8 mouse cellular contexts compared by ENCODE assay signal in the genomic region with DNA sequence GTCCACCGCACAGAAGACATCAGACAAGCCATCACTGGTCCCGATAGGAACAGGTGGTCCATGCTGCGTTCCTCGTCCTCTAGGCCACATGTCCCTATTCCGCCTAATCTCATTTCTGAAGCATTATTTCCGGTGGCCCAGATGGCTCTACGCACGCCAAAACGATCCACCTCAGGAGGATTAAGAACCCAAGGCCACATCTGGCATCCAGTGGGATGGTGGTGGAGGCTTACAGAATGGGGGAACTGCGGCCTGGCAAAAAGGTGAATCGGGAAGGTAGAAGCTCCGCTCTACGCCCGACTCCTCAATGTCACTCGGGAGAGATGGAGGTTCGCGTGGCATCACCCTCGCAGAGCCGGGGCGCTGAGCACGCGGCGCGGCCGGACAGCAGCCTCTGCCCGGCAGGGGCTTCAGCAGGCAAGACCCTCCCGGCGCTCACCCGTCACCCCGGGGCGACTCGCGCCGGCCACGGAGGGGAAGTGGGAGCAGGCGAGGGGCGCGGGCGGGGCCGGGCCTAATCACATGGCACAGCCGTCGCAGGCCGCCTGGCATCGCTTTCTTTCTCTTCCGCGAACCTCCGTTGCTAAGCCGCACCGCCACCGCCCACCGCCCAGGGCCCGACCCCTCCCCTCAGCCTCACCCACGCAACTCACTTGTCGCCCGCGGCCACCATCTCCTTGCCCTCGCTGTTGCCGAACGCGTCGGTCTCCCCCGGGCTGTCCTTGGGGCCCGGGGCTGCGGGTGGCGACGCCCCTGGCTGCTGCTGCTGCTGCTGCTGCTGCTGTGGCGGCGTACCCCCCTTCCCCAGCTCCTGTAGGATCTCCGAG. TPM values are rescaled to one million over a fixed set of nuclear protein-coding genes. Genes with fewer than 3 reads are reported as not detected.
DNase-seq lines count a peak whose midpoint lies in the region; ATAC-seq and TF ChIP-seq lines count a peak whose summit lies in the region.

No protein-coding gene starts in this region.

- intact Hi-C loops in left cerebral cortex, adult 2 months (cut with DNase I) = loop anchor here (2.0 to 10.0 kb wide), 3 partner anchors 49 to 613 kb away; partner anchors contain the start of gene Hibch

- no peaks in the 10 kb centered on the region for H3K9me3 ChIP-seq in hindbrain, embryonic 16.5 days (ENCODE audit: control insufficient read depth, low read length)

- peak; percentile 84 for DNase-seq in T-cell, adult 2 months (ENCODE audit: low spot score)
- peak; percentile 79 to 80 for DNase-seq in cerebellum, postnatal 25 days
- DNase-seq in frontal cortex, postnatal 36 days (ENCODE audit: low spot score in 2 of 2) = peak; percentile 56 to 58
- DNase-seq in left cerebral cortex, adult 2 months (ENCODE audit: extremely low spot score in 1 of 2, low spot score in 2 of 2) = peak; percentile 63 to 70
- DNase-seq in retina, postnatal 7 days (ENCODE audit: low read depth, low spot score) = peak; percentile 58
- DNase-seq in urinary bladder, adult 2 months (ENCODE audit: low spot score) = peak; percentile 53

- WGBS in hindbrain, embryonic 16.5 days = under 1% methylated on average over 53 of the region's 69 CpGs
- WGBS in macrophage (ENCODE audit: missing documents) = under 1% methylated on average over 68 of the region's 69 CpGs

- H3K9ac ChIP-seq in hindbrain, embryonic 16.5 days (ENCODE audit: low read depth, low read length) = peak overlapping the region; percentile 99

- peaks cover 14% of the 10 kb centered on the region for H3K4me1 ChIP-seq in hindbrain, embryonic 16.5 days (ENCODE audit: control insufficient read depth, insufficient read depth, low read depth, low read length)

- peak overlapping the region; percentile 56 for H3K4me2 ChIP-seq in hindbrain, embryonic 16.5 days (ENCODE audit: low read length)

- H3K27ac ChIP-seq in hindbrain, embryonic 16.5 days (ENCODE audit: low read depth, low read length) = peak overlapping the region; percentile 96
- peak overlapping the region; percentile 94 for H3K27ac ChIP-seq in left cerebral cortex, adult 2 months
- H3K27ac ChIP-seq in macrophage = peak overlapping the region; percentile 33

- ATAC-seq in hindbrain, embryonic 16.5 days = peak; percentile 45

- H3K27me3 ChIP-seq in hindbrain, embryonic 16.5 days (replicated peaks; ENCODE audit: control insufficient read depth, insufficient read depth, low read length) = no peaks in the 10 kb centered on the region

- peaks cover 50% of the 10 kb centered on the region for H3K79me2 ChIP-seq in macrophage (ENCODE audit: inconsistent target)

- H3K36me3 ChIP-seq in hindbrain, embryonic 16.5 days (ENCODE audit: control insufficient read depth, insufficient read depth, low read length) = no peaks in the 10 kb centered on the region
- H3K36me3 ChIP-seq in macrophage (ENCODE audit: inconsistent target) = no peaks in the 10 kb centered on the region

- no peak for TF ChIP-seq CTCF in left cerebral cortex, adult 2 months (IDR thresholded peaks at IDR 0.05)

- peak overlapping the region; percentile 99 for H3K4me3 ChIP-seq in hindbrain, embryonic 16.5 days (ENCODE audit: low read length)
- peak overlapping the region; percentile 93 for H3K4me3 ChIP-seq in left cerebral cortex, adult 2 months
- peak overlapping the region; percentile 76 for H3K4me3 ChIP-seq in macrophage (ENCODE audit: inconsistent target)

RNA-seq across cellular contexts. Expression of gene Gls, which starts 0.9 kb away (rescaled TPM):
- polyA plus RNA-seq in hindbrain, embryonic 16.5 days (2015; fragmentation: Nextera tagmentation; extraction: Ambion mirVana) = 27.0 and 28.2 TPM in 2 replicates
- 100 to 1,000 TPM; 402 to 406 TPM for total RNA-seq in left cerebral cortex, adult 2 months (2021)
- total RNA-seq in macrophage (2018; cell fraction: chromatin; rRNA removed) = 1,000 to 10,000 TPM in 2 of 26 experiments, 100 to 1,000 TPM in 24; 452 to 1,021 (median 613) TPM
- total RNA-seq in macrophage (2018; cell fraction: cytosol; rRNA removed) = 10 to 100 TPM; 29.1 to 76.3 (median 52.1) TPM
- 100 to 1,000 TPM; 185 to 781 (median 304) TPM for total RNA-seq in macrophage (2018; cell fraction: nucleus; rRNA removed)
- 26.4 to 59.2 TPM (median 49.4 TPM) in 3 replicates for polyA plus RNA-seq in macrophage (2018)
- 86.2 and 114 TPM in 2 replicates for polyA plus RNA-seq in urinary bladder, adult 2 months (2012; rRNA removed)

Comparison
In these comparisons a context has a peak if more than half of its experiments do, and no peak if none do; other contexts are left out.
1. Peak in every context shown above with its lines: DNase-seq, ATAC-seq, H3K4me3 ChIP-seq and H3K27ac ChIP-seq.
2. H3K27ac ChIP-seq: peak in every context shown above with its lines; median percentile 96 in hindbrain, embryonic 16.5 days; 94 in left cerebral cortex, adult 2 months; 33 in macrophage.